Mouse (Mus musculus) left cerebral cortex, adult 11 months (tissue): ENCODE results near the gene 6430531B16Rik.
A peak's percentile ranks its signal among the peaks of the same experiment; 100 is the strongest.

Source experiments
- DNase-seq: peaks from one replicate; pipeline ENCODE4 v3.0.0; 2022; ENCODE audit warnings: low spot score

6430531B16Rik gene

DNA sequence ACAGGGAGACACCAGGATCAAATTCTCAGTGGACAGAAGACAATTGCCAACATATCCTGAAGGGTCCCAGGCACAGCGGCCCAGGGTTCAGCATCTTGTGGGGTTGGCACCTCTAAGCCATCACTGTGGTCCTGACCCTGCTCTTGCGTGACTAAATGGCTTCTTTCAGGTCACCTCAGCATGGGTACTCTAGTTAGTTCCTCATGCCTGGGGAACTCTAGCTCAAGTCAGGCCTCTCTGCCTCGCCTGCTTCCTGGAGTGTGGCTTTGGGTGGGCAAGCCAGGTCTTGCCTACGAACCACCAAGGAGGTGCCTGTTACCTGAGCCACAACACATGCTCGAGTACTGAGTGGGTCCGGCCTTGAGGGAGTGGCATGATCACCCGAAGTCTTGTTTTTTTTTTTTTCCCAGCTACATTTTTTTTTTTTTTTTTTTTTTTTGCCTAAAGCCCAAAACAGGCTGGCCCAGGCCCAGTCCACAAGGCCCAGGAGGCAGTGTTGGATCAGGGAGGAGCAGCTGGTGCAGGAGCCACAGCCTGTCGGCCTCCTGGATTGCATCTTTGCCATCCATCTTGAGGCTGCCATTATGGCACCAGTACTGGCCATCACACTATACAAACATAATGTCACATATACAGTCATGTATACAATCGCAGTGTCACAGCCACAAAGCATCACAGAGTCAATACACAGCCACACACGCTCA is 8.2 kb downstream of the 6430531B16Rik start:
- DNase-seq, result no peak

DNA sequence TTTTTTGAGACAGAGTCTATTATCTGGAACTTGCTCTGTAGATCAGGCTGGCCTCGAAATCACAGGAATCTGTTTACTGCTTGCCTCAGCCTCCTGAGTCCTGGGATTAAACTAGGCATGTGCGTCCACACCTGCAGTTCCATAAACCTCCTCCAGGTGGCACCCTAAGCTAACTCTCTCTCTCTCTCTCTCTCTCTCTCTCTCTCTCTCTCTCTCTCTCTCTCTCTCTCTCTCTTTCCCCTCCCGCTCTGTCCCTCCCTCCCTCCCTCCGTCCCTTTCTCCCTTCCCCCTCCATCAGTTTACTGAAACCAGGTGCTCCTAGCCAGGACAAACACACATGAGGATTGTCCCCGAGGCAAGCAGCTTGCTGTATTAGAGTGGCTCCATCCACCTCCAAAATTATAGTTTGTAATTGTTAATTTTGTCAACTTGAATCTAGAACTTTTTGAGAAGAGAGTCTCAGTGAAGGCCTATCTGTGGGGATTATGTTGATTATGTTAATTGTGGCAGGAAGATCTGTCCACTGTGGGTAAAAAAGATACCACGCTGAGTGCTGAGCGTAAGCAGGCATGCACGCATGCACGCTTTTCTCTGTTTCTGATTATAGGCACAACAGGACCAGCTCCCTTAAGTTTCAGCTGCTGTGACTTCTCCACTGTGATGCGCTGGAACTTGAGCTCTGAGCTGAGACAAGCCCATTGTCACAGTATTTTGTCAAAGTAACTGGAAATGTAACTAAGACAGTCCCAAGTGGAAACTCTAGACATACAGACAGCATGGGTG is 9.0 kb downstream of the 6430531B16Rik start:
- DNase-seq, result peak; percentile 78

- no peak for DNase-seq
Observed at GRCm38 (mm10) chr7:139968428-139968827, 10.1 kb downstream of the 6430531B16Rik start.

- DNase-seq, result no peak
Observed at GRCm38 (mm10) chr7:139967175-139967574, 11.4 kb downstream of the 6430531B16Rik start.

DNA sequence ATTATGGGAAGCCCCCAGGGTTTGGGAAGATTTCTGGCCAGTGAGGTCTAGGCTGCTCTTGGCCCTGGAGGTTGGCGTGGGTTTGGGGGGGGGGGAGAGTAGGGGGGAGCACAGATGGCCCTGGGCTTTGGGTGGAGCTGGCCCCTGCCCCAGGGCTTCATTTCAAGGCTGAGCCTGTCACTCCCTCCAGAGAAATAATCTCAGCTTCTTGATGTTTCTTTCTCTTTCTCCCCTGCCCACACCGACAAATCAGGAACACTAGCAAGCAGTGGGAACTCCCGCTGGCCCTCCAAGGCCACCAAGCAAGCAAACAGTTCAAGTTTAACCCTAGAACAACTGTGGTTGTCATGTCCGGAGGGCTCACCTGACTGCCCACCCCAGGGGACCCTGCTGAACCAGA is 14.7 kb downstream of the 6430531B16Rik start:
- no peak for DNase-seq

DNA sequence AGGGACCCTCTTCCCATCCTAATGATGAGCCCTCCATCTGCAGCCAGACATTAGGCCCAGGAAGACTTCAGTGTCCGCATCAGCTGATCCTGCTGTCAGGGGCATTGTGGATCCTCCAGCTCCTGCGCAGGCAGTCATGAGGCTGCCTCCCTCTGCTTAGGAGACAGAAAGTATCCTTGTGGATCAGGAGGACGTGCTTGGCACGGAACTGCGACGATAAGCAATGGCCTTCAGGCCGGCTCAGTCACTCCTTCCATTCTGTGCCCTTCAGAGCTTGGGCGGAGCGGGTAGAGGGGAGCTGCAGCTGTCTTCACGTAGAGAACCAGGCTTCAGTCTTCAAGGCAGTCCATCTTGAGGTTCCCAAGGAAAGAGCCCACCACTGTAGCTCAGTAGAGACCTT is 17.4 kb downstream of the 6430531B16Rik start:
- no peak for DNase-seq

GRCm38 (mm10) chr7:139957958-139958357 is 20.6 kb downstream of the 6430531B16Rik start:
- no peak for DNase-seq

GRCm38 (mm10) chr7:139957437-139957836 is 21.1 kb downstream of the 6430531B16Rik start:
- DNase-seq, result no peak

DNA sequence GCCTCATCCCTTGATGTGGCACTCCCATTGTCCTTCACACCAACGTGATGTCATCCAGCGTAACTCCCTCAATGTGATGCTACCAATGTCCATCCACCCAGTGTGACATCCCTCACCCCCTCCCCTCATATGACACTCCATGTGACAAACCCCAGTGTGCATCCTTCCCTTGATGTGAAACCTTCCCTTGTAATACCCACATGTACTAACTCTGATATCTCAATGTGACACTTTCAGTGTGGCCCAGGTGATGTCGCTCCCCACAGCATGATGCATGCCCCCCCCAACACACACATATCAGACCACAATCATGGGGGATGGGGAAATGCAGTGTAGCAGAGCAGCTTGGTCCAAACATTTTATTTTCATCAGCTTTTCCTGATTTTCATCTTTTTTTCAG is 21.9 kb downstream of the 6430531B16Rik start:
- no peak for DNase-seq

DNA sequence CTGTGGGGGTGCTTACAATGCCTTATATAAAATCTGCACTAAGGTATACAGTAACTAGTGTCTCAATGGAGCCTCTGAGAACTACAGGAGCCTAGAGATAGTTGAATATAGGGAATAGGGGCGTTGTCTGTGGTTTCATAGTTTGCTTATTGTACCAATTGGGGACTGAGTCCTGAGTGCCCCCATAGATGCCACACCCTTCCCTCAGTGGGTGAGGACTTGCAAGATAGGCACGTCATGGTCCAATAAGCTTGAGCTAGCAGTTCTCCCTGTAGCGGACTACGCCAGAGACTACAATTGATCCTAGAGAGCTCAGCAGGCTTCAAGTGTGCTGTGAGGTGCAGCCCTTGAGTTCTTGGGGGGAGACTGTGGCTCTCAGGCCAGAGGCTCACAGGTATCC is 23.1 kb downstream of the 6430531B16Rik start:
- DNase-seq, result no peak

DNA sequence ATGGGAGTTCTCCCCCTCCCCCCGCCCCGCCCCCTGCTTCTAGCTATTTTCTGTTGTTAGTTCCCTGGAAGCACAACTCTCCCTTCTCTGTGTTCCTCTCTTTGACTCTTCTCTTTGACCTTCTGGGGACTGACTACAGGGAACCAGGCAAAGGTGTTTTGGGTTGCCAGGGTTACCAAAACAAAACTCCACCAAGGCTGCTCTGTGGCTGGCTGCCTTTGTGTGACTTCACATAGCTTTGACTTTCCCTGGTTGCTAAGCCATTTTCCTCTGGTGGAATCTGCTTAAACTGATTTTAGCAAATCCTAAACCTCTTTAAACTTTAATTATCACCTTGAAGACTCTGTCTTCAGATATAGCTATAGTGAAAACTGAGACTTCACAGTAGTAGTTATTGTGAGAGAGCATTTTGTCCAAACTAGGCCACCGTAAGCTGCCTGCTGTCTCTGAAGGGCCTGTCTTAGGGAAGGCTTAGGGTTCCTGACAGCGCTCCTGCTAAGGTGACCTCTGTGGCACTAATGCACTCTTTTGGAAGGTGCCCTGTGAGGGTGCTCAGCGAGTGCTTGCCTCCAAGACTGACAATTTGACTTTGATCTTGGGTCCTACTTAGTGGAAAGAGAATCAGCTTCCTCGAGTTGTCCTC is 26.4 kb downstream of the 6430531B16Rik start:
- no peak for DNase-seq

- no peak for DNase-seq
Observed at GRCm38 (mm10) chr7:139951079-139951478, 27.5 kb downstream of the 6430531B16Rik start.

DNA sequence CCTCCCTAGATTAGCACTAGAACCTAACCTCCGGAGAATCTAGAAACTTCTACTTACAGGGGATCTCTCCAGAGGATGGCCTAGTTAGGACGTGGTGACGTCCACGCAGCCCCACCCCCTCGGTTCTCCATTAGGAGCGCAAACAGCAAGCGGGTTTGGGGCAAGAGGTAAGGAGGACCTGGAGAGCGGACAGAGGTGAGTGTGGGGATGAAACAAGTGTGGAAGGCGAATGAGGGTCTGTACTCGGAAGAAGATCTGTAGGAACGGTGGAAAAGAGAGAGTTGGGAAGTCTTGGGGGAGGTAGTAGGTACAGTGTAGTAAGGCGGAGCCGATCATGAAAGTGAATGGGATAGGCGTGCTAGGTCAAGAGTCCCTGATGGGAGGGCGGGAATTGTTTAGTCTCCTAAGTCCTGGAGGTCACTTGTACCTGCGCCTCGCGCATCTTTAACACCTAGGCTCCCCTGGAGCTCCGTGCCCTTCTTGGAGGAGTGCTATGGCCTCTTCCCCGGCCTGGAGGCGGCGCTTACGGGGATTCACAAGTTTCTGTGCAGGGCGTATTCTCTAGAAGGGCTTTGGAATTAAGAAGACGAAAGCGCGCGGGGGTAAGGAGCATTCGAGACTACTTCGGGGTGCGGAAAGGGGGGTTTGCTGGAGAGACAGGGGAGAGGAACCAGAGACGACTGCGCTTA is 28.1 kb downstream of the 6430531B16Rik start:
- DNase-seq, result no peak

DNA sequence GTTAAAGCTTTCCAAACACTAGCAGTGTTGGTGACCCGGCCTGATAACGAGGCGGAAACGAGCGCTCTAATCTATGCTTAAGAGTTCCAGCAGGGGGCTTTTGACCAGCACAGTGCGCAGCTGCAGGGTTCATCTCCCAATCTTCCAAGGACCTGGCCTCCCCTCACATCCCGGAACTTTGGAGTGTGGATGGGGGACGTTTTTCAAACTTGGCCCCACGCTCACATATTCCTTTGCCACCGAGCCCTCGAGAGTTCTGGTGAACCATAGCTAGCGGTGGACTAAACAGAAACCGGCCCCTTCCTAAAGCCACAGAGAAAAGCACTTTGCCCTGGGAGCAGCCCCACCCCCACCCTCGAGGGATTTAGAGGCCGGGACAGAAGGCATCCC is 28.7 kb downstream of the 6430531B16Rik start:
- no peak for DNase-seq

DNA sequence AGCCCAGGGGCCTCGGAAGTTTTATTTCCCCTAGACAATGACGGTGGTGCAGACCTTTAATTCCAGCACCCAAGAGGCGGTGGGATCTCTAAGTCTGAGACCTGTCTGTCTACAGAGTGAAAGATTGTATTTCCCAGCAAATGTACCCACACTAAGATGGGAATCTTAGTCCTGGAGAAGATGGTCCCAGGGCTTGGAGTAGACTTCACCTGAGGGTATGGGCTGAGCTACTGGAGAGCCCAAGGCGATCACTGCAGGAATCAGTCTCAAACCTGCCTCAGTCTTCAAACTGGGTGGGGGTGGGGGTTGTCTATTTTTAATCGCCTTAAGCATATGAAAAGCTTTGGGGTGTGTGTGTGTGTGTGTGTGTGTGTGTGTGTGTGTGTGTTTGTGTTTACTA is 32.5 kb downstream of the 6430531B16Rik start:
- no peak for DNase-seq

- no peak for DNase-seq
Observed at GRCm38 (mm10) chr7:139945516-139945915, 33.0 kb downstream of the 6430531B16Rik start.

DNA sequence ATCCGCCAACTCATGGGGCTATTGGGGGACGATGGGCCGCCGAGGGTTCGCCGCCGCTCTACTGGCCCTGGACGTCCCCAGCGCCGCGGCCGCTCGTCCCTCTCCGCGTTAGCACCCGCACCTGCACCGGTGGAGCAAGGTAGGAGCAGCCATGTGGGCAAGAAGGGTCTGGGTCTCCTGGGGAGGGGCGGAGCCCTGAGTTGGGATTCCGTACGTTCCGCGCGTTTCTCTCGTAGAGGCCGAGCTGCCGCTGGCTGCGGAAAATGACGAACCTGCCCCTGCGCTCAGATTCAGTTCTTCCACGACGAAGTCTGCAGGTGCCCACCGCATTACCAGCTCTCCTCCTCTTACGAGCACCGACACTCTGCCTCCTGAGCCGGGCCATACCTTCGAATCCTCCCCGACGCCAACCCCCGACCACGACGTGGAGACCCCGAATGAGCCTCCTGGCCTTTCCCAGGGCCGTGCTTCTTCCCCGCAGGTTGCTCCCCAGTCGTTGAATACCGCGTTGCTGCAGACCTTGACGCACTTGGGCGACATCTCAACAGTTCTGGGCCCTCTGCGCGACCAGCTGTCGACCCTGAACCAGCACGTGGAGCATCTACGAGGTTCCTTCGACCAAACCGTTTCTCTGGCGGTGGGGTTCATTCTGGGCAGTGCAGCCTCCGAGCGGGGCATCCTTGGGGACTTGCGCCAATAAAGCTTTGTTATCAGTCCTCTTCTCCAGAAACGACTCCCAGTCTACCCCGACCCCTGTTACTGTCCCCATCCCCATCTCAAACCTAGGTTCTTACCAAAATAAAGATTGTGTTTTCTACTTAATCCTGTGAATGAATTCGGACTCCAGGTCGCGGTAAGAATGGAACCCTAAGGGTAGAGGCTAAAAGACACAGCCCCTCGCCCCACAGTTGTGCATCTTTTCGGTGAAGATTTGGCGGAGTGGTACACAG is 34.0 kb downstream of the 6430531B16Rik start:
- no peak for DNase-seq

- DNase-seq, result no peak
Observed at GRCm38 (mm10) chr7:139943674-139944281, 34.8 kb downstream of the 6430531B16Rik start, which contains the start of gene Utf1. Utf1 (plus strand) TSS chr7:139943789.

- DNase-seq, result no peak
Observed at GRCm38 (mm10) chr7:139940476-139941209, 37.9 kb downstream of the 6430531B16Rik start.

DNA sequence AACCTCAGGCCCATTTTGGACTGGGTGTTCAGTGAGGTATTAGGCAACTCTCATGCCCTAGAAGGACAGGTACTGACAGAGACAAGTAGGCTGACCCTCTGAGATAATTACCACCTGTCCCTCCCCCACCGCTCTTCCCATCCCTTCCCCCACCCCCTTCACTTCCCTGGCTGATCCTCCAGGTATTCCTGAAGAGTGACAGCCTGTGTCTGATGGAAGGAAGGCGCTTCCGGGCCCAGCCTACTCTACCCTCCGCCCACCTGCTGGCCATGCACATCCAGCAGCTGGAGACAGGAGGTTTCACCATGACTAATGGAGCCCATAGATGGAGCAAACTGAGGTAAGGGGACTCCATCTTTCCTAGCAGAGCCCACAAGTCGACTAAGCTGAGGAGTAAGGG is 40.7 kb downstream of the 6430531B16Rik start:
- no peak for DNase-seq
